Mouse (Mus musculus): ENCODE data around the gene Dmc1. TPM values are rescaled to one million over a fixed set of nuclear protein-coding genes. Genes with fewer than 3 reads are reported as not detected.

Dmc1 gene
- polyA plus RNA-seq, 1 experiment from 2014 or later: 2.2 TPM

DNA sequence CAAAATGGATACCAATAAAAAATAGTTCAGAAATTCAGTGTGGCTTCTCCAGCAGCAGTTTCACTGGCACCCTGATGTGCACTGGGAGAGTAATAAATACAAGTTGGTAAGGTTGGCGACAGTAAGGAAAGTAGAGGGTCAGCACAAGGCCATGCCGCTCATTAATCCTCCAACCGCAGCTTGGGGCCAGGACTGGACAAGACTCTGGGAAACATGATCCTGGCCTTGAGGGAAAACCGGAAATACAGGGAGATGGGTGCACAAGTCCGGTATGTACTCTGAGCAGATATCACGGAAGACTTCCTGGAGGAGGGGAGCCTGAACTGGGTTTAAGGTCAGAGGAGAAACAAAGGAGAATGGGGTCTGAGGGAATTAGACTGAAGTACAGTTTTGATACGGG lies 10.6 kb upstream of the Dmc1 start:
- no peak overlapping the region for H3K9ac ChIP-seq
- no peak for ATAC-seq (ENCODE audit: insufficient number of reproducible peaks, insufficient read depth, low FRiP score, low TSS enrichment, low read depth)
- H3K4me2 ChIP-seq: no peak overlapping the region
- H3K27me3 ChIP-seq: no peaks in the 10 kb centered on the region
- no peak overlapping the region for H3K4me3 ChIP-seq
- H3K36me3 ChIP-seq: peaks cover 48% of the 10 kb centered on the region
- H3K9me3 ChIP-seq: no peaks in the 10 kb centered on the region
- no peak overlapping the region for H3K27ac ChIP-seq
- WGBS: 85% methylated on average over 7 of the region's 7 CpGs
- no peaks in the 10 kb centered on the region for H3K4me1 ChIP-seq

DNA sequence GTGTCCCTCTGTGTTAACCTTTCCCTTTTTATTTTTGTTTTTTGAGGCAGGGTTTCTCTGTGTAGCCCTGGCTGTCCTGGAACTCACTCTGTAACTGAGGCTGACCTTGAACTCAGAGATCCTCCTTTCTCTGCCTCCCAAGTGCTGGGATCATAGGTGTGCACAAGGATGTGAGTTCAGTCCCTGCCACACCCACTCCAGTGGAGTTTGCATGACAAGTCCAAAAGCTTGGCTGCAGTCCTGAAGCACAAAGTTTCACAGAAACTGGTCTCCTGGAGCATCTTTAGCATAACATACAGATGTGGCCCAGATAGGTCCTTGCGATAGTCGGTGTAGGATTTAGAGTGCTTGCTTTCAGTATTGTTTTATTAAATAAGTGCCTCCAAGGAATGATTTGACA lies 4.3 kb upstream of the Dmc1 start:
- no peak overlapping the region for H3K9ac ChIP-seq
- H3K9me3 ChIP-seq: peaks cover 3% of the 10 kb centered on the region; the same call in 1 of the 2 replicates
- H3K4me2 ChIP-seq: no peak overlapping the region
- ATAC-seq (ENCODE audit: insufficient number of reproducible peaks, insufficient read depth, low FRiP score, low TSS enrichment, low read depth): no peak
- H3K27ac ChIP-seq: no peak overlapping the region
- H3K27me3 ChIP-seq: peaks cover 12% of the 10 kb centered on the region
- WGBS: 97% methylated on average over 2 of the region's 2 CpGs
- no peak overlapping the region for H3K4me3 ChIP-seq
- H3K36me3 ChIP-seq: peaks cover 23% of the 10 kb centered on the region
- 0 out of 2 replicates have a peak, but pooled peaks cover 7% of the 10 kb centered on the region for H3K4me1 ChIP-seq

DNA sequence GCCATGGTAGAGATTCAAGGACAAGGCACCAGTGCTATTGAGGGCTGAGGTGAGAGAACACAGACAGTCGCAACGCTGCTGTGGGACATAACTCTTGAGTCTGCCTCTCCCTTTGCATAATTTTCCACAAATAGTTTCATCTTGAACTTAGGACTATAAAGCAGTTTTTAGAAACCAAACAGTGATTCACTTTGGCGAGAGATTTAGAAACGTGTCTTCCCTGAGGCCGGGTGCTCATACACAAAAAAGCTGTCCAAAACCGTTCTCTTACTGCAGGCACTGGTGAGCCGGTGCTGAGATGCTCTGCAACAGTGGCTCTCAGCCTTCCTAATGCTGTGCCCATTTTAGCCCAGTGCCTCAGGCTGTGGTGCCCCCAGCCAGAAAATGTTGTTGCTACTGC lies 3.3 kb upstream of the Dmc1 start:
- H3K4me2 ChIP-seq: no peak overlapping the region
- H3K27ac ChIP-seq: no peak overlapping the region
- H3K4me3 ChIP-seq: no peak overlapping the region
- H3K4me1 ChIP-seq: 0 out of 2 replicates have a peak, but pooled peaks cover 7% of the 10 kb centered on the region
- ATAC-seq (ENCODE audit: insufficient number of reproducible peaks, insufficient read depth, low FRiP score, low TSS enrichment, low read depth): no peak
- no peak overlapping the region for H3K9ac ChIP-seq
- H3K36me3 ChIP-seq: peaks cover 15% of the 10 kb centered on the region
- 73% methylated on average over 7 of the region's 7 CpGs for WGBS
- peaks cover 3% of the 10 kb centered on the region; the same call in 1 of the 2 replicates for H3K9me3 ChIP-seq
- peaks cover 14% of the 10 kb centered on the region for H3K27me3 ChIP-seq

DNA sequence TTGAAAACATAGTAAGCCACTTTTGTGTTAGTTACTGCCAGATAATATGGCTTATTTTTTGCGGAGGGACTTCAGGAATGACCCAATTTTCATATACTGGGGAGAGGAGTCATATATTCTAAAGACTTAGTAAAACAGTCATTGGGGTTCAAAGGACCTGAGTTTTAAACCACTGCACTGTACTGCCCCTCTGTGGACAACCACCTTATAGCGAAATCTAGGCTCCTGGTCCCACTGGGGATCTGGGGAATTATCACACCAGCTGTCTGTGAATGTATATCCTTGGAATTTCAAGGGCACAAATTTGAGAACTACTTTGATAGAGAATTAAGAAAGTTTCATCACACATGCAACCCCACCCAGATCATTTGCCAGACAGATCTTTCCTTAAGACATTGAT lies 2.8 kb upstream of the Dmc1 start:
- H3K36me3 ChIP-seq: peaks cover 13% of the 10 kb centered on the region
- no peak for ATAC-seq (ENCODE audit: insufficient number of reproducible peaks, insufficient read depth, low FRiP score, low TSS enrichment, low read depth)
- peaks cover 3% of the 10 kb centered on the region; the same call in 1 of the 2 replicates for H3K9me3 ChIP-seq
- H3K4me3 ChIP-seq: no peak overlapping the region
- H3K9ac ChIP-seq: no peak overlapping the region
- no peak overlapping the region for H3K4me2 ChIP-seq
- H3K27me3 ChIP-seq: peaks cover 14% of the 10 kb centered on the region
- H3K27ac ChIP-seq: no peak overlapping the region
- H3K4me1 ChIP-seq: 0 out of 2 replicates have a peak, but pooled peaks cover 7% of the 10 kb centered on the region
- WGBS: 61% methylated on average over 2 of the region's 2 CpGs

DNA sequence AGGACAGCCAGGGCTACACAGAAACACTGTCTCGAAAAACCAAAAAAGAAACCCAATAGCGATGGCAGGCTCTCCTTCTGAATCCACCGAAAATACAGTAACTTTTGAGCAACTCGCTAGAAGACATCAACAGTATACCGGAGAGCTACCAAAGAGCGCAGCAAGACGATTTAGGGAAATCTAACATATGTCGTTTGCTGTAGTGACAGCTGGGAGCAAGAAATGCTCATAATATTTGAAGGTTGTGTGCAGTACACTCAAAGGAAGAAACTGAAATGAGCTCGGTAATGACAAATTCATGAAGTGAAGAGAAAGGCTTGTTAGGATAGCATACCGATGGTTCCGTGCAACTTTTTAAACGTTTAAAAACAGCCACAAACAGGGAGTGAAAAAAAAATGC lies 1.3 kb upstream of the Dmc1 start:
- Histone ChIP-seq H3K9ac (no peak overlapping the region), H3K9me3 (peaks cover 3% of the 10 kb centered on the region; the same call in 1 of the 2 replicates), H3K27me3 (peaks cover 14% of the 10 kb centered on the region), H3K36me3 (peaks cover 4% of the 10 kb centered on the region), H3K4me2 (no peak overlapping the region), H3K27ac (no peak overlapping the region), H3K4me1 (0 out of 2 replicates have a peak, but pooled peaks cover 7% of the 10 kb centered on the region), H3K4me3 (no peak overlapping the region)
- ATAC-seq (ENCODE audit: insufficient number of reproducible peaks, insufficient read depth, low FRiP score, low TSS enrichment, low read depth): no peak
- WGBS: 90% methylated on average over 12 of the region's 12 CpGs

DNA sequence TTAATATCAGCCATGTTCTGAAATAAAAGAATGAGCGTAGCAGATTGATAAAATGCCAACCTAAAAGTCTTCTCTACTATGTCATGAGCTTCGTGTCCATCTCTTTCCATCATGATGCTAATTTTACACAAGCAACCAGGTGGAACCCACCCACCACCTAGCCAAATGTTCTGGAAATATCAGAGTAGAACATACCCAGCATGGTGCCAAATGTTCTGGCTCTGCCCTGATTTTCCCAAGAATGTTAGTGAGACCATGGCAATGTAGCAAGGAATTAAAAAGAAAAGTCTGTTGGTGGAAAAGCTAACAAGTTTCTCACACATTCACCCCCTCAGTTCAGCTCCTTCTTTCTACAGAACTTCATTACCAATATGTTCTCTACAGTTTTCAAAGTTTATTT lies 4.7 kb downstream of the Dmc1 start:
- 0 out of 2 replicates have a peak, but pooled peaks cover 7% of the 10 kb centered on the region for H3K4me1 ChIP-seq
- no peak overlapping the region for H3K9ac ChIP-seq
- H3K9me3 ChIP-seq: no peaks in the 10 kb centered on the region
- peaks cover 12% of the 10 kb centered on the region for H3K27me3 ChIP-seq
- no peak overlapping the region for H3K4me3 ChIP-seq
- no peak for ATAC-seq (ENCODE audit: insufficient number of reproducible peaks, insufficient read depth, low FRiP score, low TSS enrichment, low read depth)
- 79% methylated on average over 2 of the region's 2 CpGs for WGBS
- H3K36me3 ChIP-seq: no peaks in the 10 kb centered on the region
- no peak overlapping the region for H3K4me2 ChIP-seq
- no peak overlapping the region for H3K27ac ChIP-seq

DNA sequence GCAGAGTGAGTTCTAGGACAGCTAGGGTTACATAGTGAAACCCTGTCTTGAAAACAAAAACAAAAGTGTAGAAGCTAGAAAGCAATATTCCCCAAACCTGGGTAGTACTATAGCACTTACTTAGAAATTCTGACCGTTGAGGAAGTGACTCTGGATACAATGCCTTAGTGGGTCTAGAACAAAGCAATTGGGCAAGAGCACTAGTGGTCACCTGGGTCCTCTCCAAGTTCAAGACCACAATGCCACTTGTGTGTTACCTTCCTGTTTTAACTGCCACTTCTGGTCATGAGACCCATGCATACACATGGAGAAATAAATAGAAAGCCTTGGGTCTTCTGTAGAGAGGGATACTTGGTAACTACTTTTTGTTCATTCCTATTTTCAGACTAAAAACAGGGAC lies 6.2 kb downstream of the Dmc1 start:
- no peak overlapping the region for H3K4me2 ChIP-seq
- H3K4me1 ChIP-seq: no peaks in the 10 kb centered on the region
- no peak overlapping the region for H3K27ac ChIP-seq
- no peaks in the 10 kb centered on the region for H3K27me3 ChIP-seq
- H3K9me3 ChIP-seq: no peaks in the 10 kb centered on the region
- no peak for ATAC-seq (ENCODE audit: insufficient number of reproducible peaks, insufficient read depth, low FRiP score, low TSS enrichment, low read depth)
- H3K36me3 ChIP-seq: no peaks in the 10 kb centered on the region
- H3K4me3 ChIP-seq: no peak overlapping the region
- no peak overlapping the region for H3K9ac ChIP-seq
- 89% methylated on average over 1 of the region's 1 CpGs for WGBS

DNA sequence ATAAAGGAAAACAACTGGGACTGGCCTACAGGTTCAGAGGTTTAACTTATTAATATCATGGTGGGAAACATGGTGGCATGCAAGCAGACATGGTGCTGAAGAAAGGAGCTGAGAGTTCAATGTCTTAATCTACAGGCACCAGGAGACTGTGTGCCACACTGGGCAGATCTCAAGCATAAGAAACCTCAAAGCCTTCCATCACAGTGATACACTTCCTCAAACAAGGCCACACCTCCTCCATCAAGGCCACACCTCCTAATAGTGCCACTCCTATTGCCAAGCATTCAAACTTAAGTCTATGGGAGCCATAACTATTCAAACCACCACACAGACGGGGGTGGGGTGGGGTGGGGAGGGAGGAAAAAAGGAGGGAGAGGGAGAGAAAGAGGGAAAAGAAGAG lies 23.3 kb downstream of the Dmc1 start:
- H3K9me3 ChIP-seq: no peaks in the 10 kb centered on the region
- no peak overlapping the region for H3K9ac ChIP-seq
- no peak overlapping the region for H3K4me3 ChIP-seq
- no peaks in the 10 kb centered on the region for H3K27me3 ChIP-seq
- H3K27ac ChIP-seq: no peak overlapping the region
- H3K36me3 ChIP-seq: no peaks in the 10 kb centered on the region
- H3K4me1 ChIP-seq: no peaks in the 10 kb centered on the region
- ATAC-seq (ENCODE audit: insufficient number of reproducible peaks, insufficient read depth, low FRiP score, low TSS enrichment, low read depth): no peak
- no peak overlapping the region for H3K4me2 ChIP-seq
- 30% methylated on average over 1 of the region's 1 CpGs for WGBS

DNA sequence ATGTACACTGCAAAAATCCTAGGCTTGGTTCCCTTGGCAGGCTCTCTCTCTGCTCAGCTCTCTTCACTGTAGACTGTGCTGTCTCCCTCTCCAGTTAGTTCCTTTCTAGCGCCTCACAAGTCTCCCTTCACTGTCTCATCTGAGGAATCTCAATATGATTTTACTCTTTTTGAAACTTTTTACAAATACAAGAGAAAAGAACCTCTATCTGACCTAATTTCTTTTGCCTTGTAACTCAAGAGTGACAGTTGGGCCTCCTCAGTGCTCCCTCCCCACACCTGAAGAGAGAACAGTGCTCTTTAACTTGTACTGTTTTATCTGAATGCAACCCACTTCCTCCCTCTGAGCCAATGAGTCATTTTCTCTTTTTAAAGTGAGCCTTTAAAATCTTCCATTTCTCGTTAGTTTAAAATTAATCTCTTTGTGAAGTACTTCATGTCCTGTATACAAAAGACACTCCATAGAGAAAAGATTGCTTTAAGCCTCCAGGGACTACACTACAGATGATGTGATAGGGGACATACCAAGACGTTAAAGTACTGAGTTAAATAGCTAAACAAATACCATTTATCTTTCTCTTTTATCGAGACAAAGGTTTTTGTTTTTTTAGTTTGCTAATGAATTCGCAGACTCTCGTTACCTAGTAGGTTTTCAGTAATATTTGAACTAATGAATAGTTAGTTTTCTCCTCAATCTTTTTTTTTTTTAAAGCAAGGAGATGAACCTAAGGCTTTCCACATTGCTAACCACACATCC lies 27.1 kb downstream of the Dmc1 start:
- H3K27ac ChIP-seq: no peak overlapping the region
- ATAC-seq (ENCODE audit: insufficient number of reproducible peaks, insufficient read depth, low FRiP score, low TSS enrichment, low read depth): no peak
- H3K4me1 ChIP-seq: no peaks in the 10 kb centered on the region
- H3K4me3 ChIP-seq: no peak overlapping the region
- no peaks in the 10 kb centered on the region for H3K36me3 ChIP-seq
- 70% methylated on average over 6 of the region's 6 CpGs for WGBS
- no peaks in the 10 kb centered on the region for H3K27me3 ChIP-seq
- H3K9me3 ChIP-seq: no peaks in the 10 kb centered on the region
- H3K4me2 ChIP-seq: no peak overlapping the region
- no peak overlapping the region for H3K9ac ChIP-seq

DNA sequence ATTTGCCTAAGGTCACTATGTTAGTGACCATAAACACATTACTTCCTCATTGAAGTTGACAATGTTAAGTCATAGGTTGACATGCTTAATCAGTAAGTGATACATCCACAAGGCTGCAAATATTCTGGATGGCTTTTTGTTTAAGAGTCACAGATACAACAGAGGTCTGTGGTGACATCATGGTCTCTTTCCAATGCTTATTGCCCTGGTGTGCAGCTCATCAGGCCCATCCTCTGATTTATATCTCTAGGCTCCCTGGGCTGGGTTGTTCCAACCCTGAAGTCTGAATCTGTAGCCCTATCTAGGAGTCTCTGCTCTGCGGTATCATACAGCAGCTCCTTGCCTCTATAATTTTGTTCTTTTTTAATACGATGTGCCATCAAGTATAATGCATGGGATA lies 28.0 kb downstream of the Dmc1 start:
- Histone ChIP-seq H3K27me3 (no peaks in the 10 kb centered on the region), H3K36me3 (no peaks in the 10 kb centered on the region), H3K9me3 (no peaks in the 10 kb centered on the region), H3K4me2 (no peak overlapping the region), H3K9ac (no peak overlapping the region), H3K4me1 (no peaks in the 10 kb centered on the region), H3K4me3 (no peak overlapping the region), H3K27ac (no peak overlapping the region)
- WGBS: 84% methylated on average over 2 of the region's 2 CpGs
- ATAC-seq (ENCODE audit: insufficient number of reproducible peaks, insufficient read depth, low FRiP score, low TSS enrichment, low read depth): no peak

DNA sequence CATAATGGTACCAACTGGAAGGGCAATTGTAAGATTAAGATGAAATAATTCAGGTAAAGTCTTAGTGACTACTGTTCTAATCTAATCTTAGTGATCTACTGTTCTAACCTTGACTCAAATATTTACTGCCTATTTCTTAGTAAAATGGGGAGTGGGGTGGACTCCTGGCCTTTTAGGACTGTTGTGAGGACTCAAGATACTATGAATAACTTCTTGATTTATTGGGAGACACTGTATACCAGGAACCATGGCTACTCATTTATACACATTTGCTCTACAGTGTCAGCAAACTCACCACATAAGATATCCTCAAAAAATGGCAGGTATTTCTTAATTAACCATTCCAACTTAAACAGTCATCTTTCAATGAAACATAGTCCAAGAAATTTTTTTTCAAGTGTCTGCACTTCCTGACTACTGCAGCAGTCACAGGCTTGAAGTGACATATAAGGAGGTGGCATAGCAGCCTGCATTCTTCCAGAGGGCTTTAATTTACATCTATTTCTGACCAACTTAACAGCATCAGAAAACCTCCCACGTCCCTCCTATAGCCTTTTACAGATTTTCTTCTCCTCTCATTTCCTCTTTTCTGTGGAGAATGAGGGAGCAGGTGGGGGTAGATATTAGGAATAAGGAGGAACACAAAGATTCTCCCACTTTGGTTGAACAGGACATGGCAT lies 29.2 kb downstream of the Dmc1 start:
- Histone ChIP-seq H3K9ac (no peak overlapping the region), H3K27me3 (no peaks in the 10 kb centered on the region), H3K4me1 (no peaks in the 10 kb centered on the region), H3K4me3 (no peak overlapping the region), H3K27ac (no peak overlapping the region), H3K9me3 (no peaks in the 10 kb centered on the region), H3K4me2 (no peak overlapping the region), H3K36me3 (no peaks in the 10 kb centered on the region)
- WGBS: 55% methylated on average over 1 of the region's 1 CpGs
- no peak for ATAC-seq (ENCODE audit: insufficient number of reproducible peaks, insufficient read depth, low FRiP score, low TSS enrichment, low read depth)

DNA sequence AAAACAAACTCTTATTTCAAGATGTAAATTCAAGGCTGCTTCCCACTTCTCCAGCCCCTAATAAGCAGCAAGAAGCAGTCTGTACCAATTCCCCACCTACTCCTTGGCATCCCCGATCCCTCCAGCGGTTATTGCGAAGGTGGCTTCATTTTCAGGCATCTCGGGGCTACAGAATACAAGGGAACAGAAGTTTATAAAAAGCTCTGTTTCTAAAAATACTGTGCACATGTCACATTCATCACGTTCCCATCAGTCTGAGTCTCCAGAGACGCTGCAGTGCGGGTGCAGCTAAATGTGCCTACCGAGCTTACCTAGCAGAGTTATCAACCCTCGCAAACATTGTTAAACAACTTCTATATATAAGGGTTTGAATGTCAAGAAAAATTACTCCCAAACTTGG lies 42.5 kb downstream of the Dmc1 start:
- 82% methylated on average over 9 of the region's 9 CpGs for WGBS
- H3K4me2 ChIP-seq: no peak overlapping the region
- no peak overlapping the region for H3K9ac ChIP-seq
- H3K4me1 ChIP-seq: 0 out of 2 replicates have a peak, but pooled peaks cover 6% of the 10 kb centered on the region
- no peaks in the 10 kb centered on the region for H3K27me3 ChIP-seq
- H3K27ac ChIP-seq: no peak overlapping the region
- no peaks in the 10 kb centered on the region for H3K36me3 ChIP-seq
- no peak overlapping the region for H3K4me3 ChIP-seq
- no peaks in the 10 kb centered on the region for H3K9me3 ChIP-seq
- ATAC-seq (ENCODE audit: insufficient number of reproducible peaks, insufficient read depth, low FRiP score, low TSS enrichment, low read depth): no peak

All from embryonic facial prominence, embryonic 13.5 days (tissue).